Mouse (Mus musculus) megakaryocyte, embryonic 14.5 days (primary cell): ENCODE measurements around the gene Foxo3.

Experiments used
- FLI1 ChIP-seq: IDR thresholded peaks from 2 replicates; pipeline ENCODE4 v1.6.1; 2012; ENCODE audit warnings: low read length, inconsistent platforms, mixed read lengths
- GATA1 ChIP-seq: IDR thresholded peaks from 3 replicates; pipeline ENCODE4 v1.6.1; 2012; ENCODE audit warnings: mixed read lengths, low read length, inconsistent platforms, borderline replicate concordance

GRCm38 (mm10) chr10:42237556-42237955 lies 39.0 kb downstream of the Foxo3 start:
- no peak for TF ChIP-seq GATA1
- TF ChIP-seq FLI1 = no peak
